Mouse (Mus musculus) liver, embryonic 13.5 days (tissue): Measurements from ENCODE around the gene Pced1b. TPM values are rescaled to one million over a fixed set of nuclear protein-coding genes. Genes with fewer than 3 reads are reported as not detected.
"Not testable (repeated sequence)": the region's sequence is repeated elsewhere in the genome, so short reads cannot be mapped to it uniquely, and the experiment has no call there.

ENCODE experiments used
- ATAC-seq: fragments of 200-750 bp; cut with Nextera tagmentation; 2 replicates; pipeline ENCODE4 v1.8.0; 2017; ENCODE audit warnings: low read depth, mild to moderate bottlenecking, moderate number of reproducible peaks, moderate library complexity
- DNase-seq: peaks from one replicate; pipeline ENCODE4 v3.0.0; 2022
- H3K27ac ChIP-seq: fragments of 300-500 bp; sonication (generic); 2 replicates; pipeline ENCODE4 v1.5.1; 2015; ENCODE audit warnings: moderate library complexity, mild to moderate bottlenecking, inconsistent platforms
- H3K27me3 ChIP-seq: fragments of 300-500 bp; sonication (generic); 2 replicates; pipeline ENCODE4 v1.6.1; 2015; ENCODE audit warnings: mild to moderate bottlenecking, inconsistent platforms
- H3K36me3 ChIP-seq: fragments of 300-500 bp; sonication (generic); 2 replicates; pipeline ENCODE4 v1.6.1; 2015; ENCODE audit warnings: mild to moderate bottlenecking, inconsistent platforms
- H3K4me1 ChIP-seq: fragments of 300-500 bp; sonication (generic); replicated peaks from 2 replicates; pipeline ENCODE4 v1.6.1; 2015; ENCODE audit warnings: inconsistent platforms
- H3K4me2 ChIP-seq: fragments of 300-500 bp; sonication (generic); 2 replicates; pipeline ENCODE4 v1.6.1; 2015; ENCODE audit warnings: inconsistent platforms, mild to moderate bottlenecking, moderate library complexity
- H3K4me3 ChIP-seq: fragments of 300-500 bp; sonication (generic); replicated peaks from 2 replicates; pipeline ENCODE4 v1.5.1; 2015; ENCODE audit warnings: mild to moderate bottlenecking, inconsistent platforms
- H3K9ac ChIP-seq: fragments of 300-500 bp; sonication (generic); 2 replicates; pipeline ENCODE4 v1.6.1; 2015; ENCODE audit warnings: mild to moderate bottlenecking, inconsistent platforms
- H3K9me3 ChIP-seq: fragments of 300-500 bp; sonication (generic); replicated peaks from 2 replicates; pipeline ENCODE4 v1.6.1; 2016; ENCODE audit warnings: inconsistent platforms
- WGBS: fragments of 180-500 bp; shearing (Covaris S2); methylation state at CpG from one replicate; pipeline ENCODE4 v1.1.7; 2015; ENCODE audit not compliant: insufficient replicate concordance; 5-methylcytosine and 5-hydroxymethylcytosine counted together
- polyA plus RNA-seq: library from polyadenylated mRNA; unstranded; fragments of >200 nt; fragmentation: Nextera tagmentation; extraction: Ambion mirVana; gene quantifications from 2 replicates; pipeline ENCODE4 v1.2.1, GENCODE M21; 2015

Gene Pced1b
- polyA plus RNA-seq: 4.6 and 5.8 TPM in 2 replicates

DNA sequence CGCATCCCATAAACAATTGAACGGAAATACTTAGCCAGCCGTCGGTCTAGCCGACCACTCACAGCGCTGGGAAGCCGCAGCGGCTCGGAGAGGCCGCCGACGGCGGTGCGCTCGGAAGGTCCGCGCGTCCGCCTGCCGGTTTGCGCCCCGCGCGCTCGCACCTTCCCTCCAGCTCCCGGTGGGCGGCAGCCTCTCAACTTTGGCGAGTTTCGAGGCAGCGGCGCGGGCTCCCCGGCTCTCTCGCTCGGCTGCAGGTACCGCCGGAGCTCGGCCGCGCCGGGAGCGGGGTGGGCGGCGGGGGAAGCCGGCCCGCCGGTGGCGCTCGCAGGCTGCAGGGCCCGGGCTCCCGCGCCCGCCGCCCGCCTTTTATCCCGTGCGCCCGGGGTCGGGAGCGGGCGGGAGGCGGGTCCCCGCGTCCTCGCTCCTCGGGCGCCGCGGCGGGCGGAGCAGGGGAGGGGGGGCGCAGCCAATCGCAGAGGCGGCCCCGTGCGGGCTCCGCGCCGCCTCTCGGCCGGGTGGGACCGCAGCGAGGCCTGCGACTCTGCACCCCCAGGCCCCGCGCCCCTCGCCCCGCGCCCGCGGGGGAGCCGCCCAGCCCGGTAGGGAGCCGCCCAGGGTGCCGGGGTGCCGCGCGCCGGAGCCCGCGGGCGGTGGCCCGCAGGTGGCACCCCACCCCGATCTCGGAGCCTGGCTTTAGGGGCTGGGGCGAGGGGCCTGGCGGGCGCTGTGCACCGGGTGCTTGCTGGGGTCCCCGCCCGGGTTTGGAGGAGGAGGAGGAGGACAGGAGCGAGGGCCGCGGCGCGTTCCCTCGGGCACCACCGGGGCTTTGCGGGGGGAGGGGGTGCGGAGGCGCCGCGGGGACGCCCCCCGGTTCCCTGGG, at the start of gene Pced1b, which contains the start of gene Amigo2:
Gene Pced1b (plus strand): TSS at position 197 of the 880 bp plus-strand sequence.
Gene Amigo2 (minus strand): TSS at position 377 of the 880 bp plus-strand sequence.
- Histone ChIP-seq H3K27ac (peak within 1 kb of the TSS; percentile 50; the same call in 1 of the 2 replicates), H3K4me1 (peaks cover 25% of the 10 kb centered on the region; the same call in 1 of the 2 replicates), H3K27me3 (peaks cover 73% of the 10 kb centered on the region), H3K36me3 (no peaks in the 10 kb centered on the region), H3K4me3 (peak within 1 kb of the TSS; percentile 67), H3K9me3 (no peaks in the 10 kb centered on the region), H3K9ac (peak within 1 kb of the TSS; percentile 71), H3K4me2 (peak within 1 kb of the TSS; percentile 79)
- ATAC-seq (peak; percentile 62), DNase-seq (no peak)
- WGBS: under 1% methylated on average over 107 of the region's 125 CpGs

DNA sequence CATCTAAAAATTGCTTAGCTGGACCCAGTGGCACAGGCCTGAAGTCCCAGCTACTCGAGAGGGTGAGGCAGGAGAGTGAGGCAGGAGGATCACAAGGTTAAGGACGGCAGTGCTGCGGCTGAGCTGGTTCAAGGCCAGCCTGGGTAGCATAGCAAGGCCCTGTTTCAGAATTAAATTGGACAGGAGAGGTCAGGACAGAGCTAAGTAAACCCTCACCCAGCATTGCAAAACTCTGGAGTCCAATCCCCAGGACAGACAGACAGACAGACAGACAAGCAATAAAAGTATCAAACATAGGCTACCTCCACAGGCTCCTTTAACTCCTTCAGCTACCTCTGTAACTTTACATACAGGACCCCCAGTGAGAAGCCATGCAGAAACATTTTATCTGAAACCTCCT, 42.0 kb upstream of the Pced1b start:
- H3K9ac ChIP-seq: no peak overlapping the region
- H3K4me1 ChIP-seq: no peaks in the 10 kb centered on the region
- peaks cover 2% of the 10 kb centered on the region; the same call in 1 of the 2 replicates for H3K9me3 ChIP-seq
- no peak for ATAC-seq
- 61% methylated on average over 3 of the region's 3 CpGs for WGBS
- DNase-seq: no peak
- H3K27ac ChIP-seq: no peak overlapping the region
- no peak overlapping the region for H3K4me2 ChIP-seq
- no peak overlapping the region for H3K4me3 ChIP-seq
- H3K36me3 ChIP-seq: no peaks in the 10 kb centered on the region
- no peaks in the 10 kb centered on the region for H3K27me3 ChIP-seq

DNA sequence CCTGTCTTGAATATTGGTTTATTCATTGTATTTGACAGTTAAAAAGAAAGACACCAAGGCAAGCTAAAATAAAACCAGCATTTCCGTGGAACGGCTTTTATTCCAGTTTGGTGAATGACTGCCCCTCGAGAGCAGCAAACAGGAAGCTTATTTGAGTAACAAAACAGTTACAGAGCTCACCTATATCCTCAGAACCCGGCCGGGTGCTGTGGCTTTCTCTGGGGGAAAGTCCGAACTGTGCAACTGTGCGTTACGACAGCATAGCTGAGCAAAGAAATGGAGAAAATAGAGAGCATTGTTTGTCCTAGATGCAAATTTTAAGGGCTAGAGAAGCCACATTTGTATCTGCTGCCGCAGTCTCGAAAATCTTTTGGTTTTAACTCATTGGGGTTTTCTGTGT, 41.1 kb upstream of the Pced1b start:
- Histone ChIP-seq H3K4me2 (no peak overlapping the region), H3K4me1 (no peaks in the 10 kb centered on the region), H3K9me3 (peaks cover 2% of the 10 kb centered on the region; the same call in 1 of the 2 replicates), H3K4me3 (no peak overlapping the region), H3K27ac (no peak overlapping the region), H3K9ac (no peak overlapping the region), H3K27me3 (no peaks in the 10 kb centered on the region), H3K36me3 (no peaks in the 10 kb centered on the region)
- DNase-seq (no peak), ATAC-seq (no peak)
- WGBS: 71% methylated on average over 10 of the region's 10 CpGs

DNA sequence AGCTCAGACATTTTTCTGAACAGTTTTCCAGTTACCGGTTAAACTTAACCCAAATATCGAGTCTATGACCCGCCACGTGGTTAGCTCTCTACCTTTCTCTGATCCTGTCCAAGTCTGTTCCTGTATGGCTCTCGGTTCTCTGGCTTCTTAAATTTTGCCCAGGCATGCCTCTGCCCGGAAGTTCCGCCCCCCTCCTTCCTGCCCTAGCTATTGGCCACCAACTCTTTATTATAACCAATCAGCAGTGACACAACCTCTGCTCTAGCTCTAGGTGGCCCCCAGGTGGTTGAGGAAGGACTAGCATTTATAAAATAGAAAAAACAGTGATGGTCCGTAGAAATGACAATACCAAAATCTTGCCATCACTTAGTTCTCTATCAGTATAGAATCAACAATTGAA, 40.4 kb upstream of the Pced1b start:
- Histone ChIP-seq H3K27ac (no peak overlapping the region), H3K27me3 (no peaks in the 10 kb centered on the region), H3K9ac (no peak overlapping the region), H3K9me3 (peaks cover 2% of the 10 kb centered on the region; the same call in 1 of the 2 replicates), H3K4me1 (no peaks in the 10 kb centered on the region), H3K36me3 (no peaks in the 10 kb centered on the region), H3K4me2 (no peak overlapping the region), H3K4me3 (no peak overlapping the region)
- DNase-seq (no peak), ATAC-seq (no peak)
- WGBS: 81% methylated on average over 8 of the region's 8 CpGs

- not testable (repeated sequence) for H3K9me3 ChIP-seq, DNase-seq, H3K4me1 ChIP-seq, H3K27me3 ChIP-seq, H3K27ac ChIP-seq, H3K9ac ChIP-seq, H3K4me3 ChIP-seq, H3K36me3 ChIP-seq, ATAC-seq, H3K4me2 ChIP-seq
- 62% methylated on average over 3 of the region's 3 CpGs for WGBS
Observed at GRCm38 (mm10) chr15:97209754-97210153, 37.2 kb upstream of the Pced1b start.

DNA sequence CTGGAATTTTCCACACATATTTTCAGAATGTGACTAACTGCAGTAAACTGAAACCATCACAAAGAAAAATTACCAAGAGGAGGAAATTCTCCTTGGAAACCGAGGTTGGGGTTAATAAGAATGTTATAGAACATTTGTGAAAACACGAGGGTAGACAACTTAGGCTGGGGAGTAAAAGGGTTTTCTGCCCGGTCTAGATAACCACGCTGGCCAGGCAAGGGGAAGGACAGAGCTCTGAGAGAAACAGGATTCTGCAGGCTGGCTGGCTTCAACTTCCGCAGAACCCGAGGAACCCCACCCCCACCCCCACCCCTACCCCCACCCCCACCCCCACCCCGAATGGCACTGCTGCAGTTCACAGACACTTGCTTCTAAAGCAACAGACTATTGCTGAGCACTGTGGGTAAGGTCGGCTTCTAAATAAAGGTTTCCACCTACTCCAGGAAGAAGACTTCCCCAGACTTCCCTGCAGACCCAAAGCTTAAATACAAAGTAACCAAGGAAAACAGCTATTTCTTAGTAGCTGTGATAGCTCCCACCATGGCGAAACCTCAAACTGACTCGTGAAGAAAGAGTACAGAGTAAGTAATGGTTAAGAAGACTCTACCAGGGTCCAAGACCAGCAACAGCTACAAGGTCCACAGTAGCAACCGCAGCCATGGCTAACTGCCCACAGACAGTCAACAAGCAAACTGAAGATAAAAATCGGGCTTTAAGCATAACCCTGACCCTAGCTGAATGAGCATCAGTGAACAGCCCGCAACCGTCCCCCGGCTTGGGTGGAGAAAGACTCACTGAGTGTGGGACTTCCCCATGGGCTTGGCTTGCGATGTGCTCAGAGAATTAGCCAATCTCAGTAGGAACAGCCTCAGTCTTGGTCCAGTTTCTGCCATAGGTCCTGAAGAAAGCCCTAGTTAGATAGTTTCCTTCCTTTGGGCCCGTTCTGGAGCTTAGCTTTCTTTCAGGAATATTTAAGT, 34.1 kb upstream of the Pced1b start:
- no peaks in the 10 kb centered on the region for H3K9me3 ChIP-seq
- H3K27me3 ChIP-seq: no peaks in the 10 kb centered on the region
- no peak overlapping the region for H3K27ac ChIP-seq
- ATAC-seq (no peak), DNase-seq (no peak)
- no peaks in the 10 kb centered on the region for H3K36me3 ChIP-seq
- no peak overlapping the region for H3K4me2 ChIP-seq
- H3K9ac ChIP-seq: no peak overlapping the region
- WGBS: 31% methylated on average over 17 of the region's 17 CpGs
- H3K4me1 ChIP-seq: no peaks in the 10 kb centered on the region
- no peak overlapping the region for H3K4me3 ChIP-seq

DNA sequence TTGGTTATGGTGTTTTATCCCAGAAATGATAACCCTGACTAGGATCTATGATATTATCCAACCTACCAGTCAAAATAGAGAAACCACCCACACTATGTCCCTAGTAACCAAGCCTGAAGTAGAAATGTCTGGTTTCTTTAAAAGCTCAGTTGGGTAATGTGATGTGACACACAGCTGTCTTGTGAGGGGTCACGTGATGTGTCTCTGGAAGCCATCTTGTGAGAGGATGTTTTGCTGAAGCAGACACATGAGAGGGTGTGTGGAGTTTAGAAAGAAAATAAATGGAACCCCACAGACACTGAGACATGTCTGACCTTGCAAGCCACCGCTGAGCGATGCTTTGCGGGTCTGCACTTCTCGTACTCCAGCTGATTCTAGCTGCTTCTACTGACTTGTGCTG, 30.1 kb upstream of the Pced1b start:
- ATAC-seq: no peak
- Histone ChIP-seq H3K9me3 (no peaks in the 10 kb centered on the region), H3K4me2 (no peak overlapping the region), H3K27me3 (no peaks in the 10 kb centered on the region), H3K36me3 (no peaks in the 10 kb centered on the region), H3K4me1 (no peaks in the 10 kb centered on the region), H3K4me3 (no peak overlapping the region), H3K27ac (no peak overlapping the region), H3K9ac (no peak overlapping the region)
- DNase-seq: no peak
- 76% methylated on average over 5 of the region's 5 CpGs for WGBS

DNA sequence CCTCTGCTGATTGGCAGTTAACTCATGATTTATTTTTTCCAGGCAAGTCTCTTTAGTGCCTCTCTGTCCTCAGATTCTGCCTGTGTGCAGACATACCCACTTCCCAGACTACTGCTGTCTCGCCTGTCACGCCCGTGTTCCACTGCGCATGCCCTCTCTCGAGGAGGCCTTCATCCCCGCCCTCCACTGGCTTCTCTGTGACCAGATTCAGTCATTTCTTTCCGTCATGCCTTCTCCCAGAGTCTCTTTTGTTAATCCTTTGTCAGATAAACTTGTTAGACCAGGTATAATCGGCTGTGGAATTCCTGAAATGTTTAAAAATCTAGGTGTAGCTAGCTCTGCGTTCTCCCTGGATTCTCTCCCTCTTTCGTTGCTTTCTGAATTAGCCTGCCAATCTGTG, 23.5 kb upstream of the Pced1b start:
- Histone ChIP-seq H3K4me2 (no peak overlapping the region), H3K27me3 (no peaks in the 10 kb centered on the region), H3K9ac (no peak overlapping the region), H3K27ac (no peak overlapping the region), H3K4me1 (no peaks in the 10 kb centered on the region), H3K9me3 (no peaks in the 10 kb centered on the region), H3K36me3 (no peaks in the 10 kb centered on the region), H3K4me3 (no peak overlapping the region)
- WGBS: 76% methylated on average over 10 of the region's 10 CpGs
- DNase-seq: no peak
- no peak for ATAC-seq

DNA sequence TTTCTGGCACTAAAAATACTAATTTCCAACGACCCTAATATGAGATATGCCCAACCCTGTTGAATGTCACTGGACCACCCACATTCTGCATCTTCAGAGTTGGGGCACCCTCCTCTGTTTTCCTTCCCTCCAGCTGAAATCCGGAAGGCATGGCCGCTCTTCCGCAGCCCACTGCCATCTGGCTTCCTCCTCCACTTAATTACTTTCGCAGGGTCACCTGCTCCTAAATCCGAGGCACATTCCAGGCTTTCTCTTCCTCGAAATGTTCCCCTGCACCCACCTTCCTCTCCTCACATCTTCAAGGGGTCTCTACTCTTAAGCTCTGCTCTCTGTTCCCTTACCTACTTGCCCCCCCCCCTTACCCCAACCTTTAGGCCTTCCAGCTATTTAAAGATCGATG, 22.9 kb upstream of the Pced1b start:
- Histone ChIP-seq H3K4me3 (no peak overlapping the region), H3K27ac (no peak overlapping the region), H3K4me2 (no peak overlapping the region), H3K9ac (no peak overlapping the region), H3K9me3 (no peaks in the 10 kb centered on the region), H3K36me3 (no peaks in the 10 kb centered on the region), H3K4me1 (no peaks in the 10 kb centered on the region), H3K27me3 (no peaks in the 10 kb centered on the region)
- WGBS: 69% methylated on average over 8 of the region's 8 CpGs
- ATAC-seq: no peak
- no peak for DNase-seq

GRCm38 (mm10) chr15:97229494-97230077, 17.3 kb upstream of the Pced1b start:
- Histone ChIP-seq H3K4me2 (no peak overlapping the region), H3K36me3 (no peaks in the 10 kb centered on the region), H3K4me1 (0 out of 2 replicates have a peak, but pooled peaks cover 4% of the 10 kb centered on the region), H3K27ac (no peak overlapping the region), H3K4me3 (no peak overlapping the region), H3K9ac (no peak overlapping the region), H3K9me3 (no peaks in the 10 kb centered on the region; the same call in 1 of the 2 replicates), H3K27me3 (no peaks in the 10 kb centered on the region)
- DNase-seq: no peak
- 68% methylated on average over 11 of the region's 11 CpGs for WGBS
- peak; percentile 64 for ATAC-seq

DNA sequence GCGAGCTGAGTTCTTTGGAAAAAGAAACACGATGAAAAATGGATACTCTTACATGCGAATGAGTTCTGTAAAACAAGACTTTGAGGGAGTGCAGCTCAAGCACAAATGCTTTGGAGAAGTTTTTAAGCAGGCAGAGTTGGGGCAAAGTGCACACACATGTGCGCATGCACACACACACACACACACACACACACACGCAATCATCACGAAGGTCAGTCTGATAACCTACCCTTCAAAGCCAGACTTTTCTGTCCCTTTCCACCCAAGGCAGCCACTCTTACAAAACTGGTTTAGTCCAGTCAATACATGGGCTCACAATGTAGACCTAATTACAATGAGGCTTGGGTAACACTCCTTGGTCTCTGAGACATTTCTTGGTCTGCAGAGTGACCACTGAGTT, 12.8 kb upstream of the Pced1b start:
- Histone ChIP-seq H3K4me2 (no peak overlapping the region), H3K9ac (no peak overlapping the region), H3K4me3 (no peak overlapping the region), H3K27ac (no peak overlapping the region), H3K4me1 (0 out of 2 replicates have a peak, but pooled peaks cover 4% of the 10 kb centered on the region), H3K27me3 (no peaks in the 10 kb centered on the region), H3K36me3 (no peaks in the 10 kb centered on the region), H3K9me3 (no peaks in the 10 kb centered on the region; the same call in 1 of the 2 replicates)
- WGBS: 67% methylated on average over 6 of the region's 6 CpGs
- no peak for ATAC-seq
- no peak for DNase-seq
